Mouse (Mus musculus) MEL (cell line): ENCODE results near the gene Fbxw16. TPM values are rescaled to one million over a fixed set of nuclear protein-coding genes. Genes with fewer than 3 reads are reported as not detected.
"Not testable (repeated sequence)": the region's sequence is repeated elsewhere in the genome, so short reads cannot be mapped to it uniquely, and the experiment has no call there.

Experiments used
- DNase-seq: peaks from one replicate; pipeline ENCODE4 v3.0.0; 2011; ENCODE audit warnings: low read depth, low spot score
- H3K27ac ChIP-seq: 2 replicates; pipeline ENCODE4 v1.5.1; 2012; ENCODE audit warnings: low read depth, mild to moderate bottlenecking, control low read depth, low read length, moderate library complexity; ENCODE audit not compliant: control insufficient read depth
- H3K27me3 ChIP-seq, 2 experiments: fragments of 150-350 bp in 1 of 2; sonication (generic) in 1 of 2; 2 replicates each; pipeline ENCODE4 v1.6.1; 2012; ENCODE audit warnings: low read length in 2 of 2, mild to moderate bottlenecking in 2 of 2, improper control_type of control experiment in 1 of 2, moderate library complexity in 1 of 2; ENCODE audit not compliant: insufficient read depth in 2 of 2, control insufficient read depth in 1 of 2
- H3K36me3 ChIP-seq, 2 experiments: 2 replicates each; pipeline ENCODE4 v1.6.1; 2012 to 2014; ENCODE audit warnings: low read length in 2 of 2, improper control_type of control experiment in 1 of 2, inconsistent platforms in 1 of 2, mild to moderate bottlenecking in 1 of 2; ENCODE audit not compliant: insufficient read depth in 2 of 2, control insufficient read depth in 1 of 2
- H3K4me1 ChIP-seq, 2 experiments: fragments of 150-350 bp in 1 of 2; sonication (generic) in 1 of 2; 2 replicates each; pipeline ENCODE4 v1.6.1; 2012; ENCODE audit warnings: low read length in 2 of 2, improper control_type of control experiment in 1 of 2, mild to moderate bottlenecking in 1 of 2; ENCODE audit not compliant: insufficient read depth in 2 of 2, control insufficient read depth in 1 of 2
- H3K4me3 ChIP-seq, 2 experiments: fragments of 150-350 bp in 1 of 2; sonication (generic) in 1 of 2; 2 replicates each; pipeline ENCODE4 v1.5.1; 2012; ENCODE audit warnings: low read depth in 2 of 2, low read length in 2 of 2, mild to moderate bottlenecking in 2 of 2, moderate library complexity in 2 of 2, control low read depth in 1 of 2, improper control_type of control experiment in 1 of 2; ENCODE audit not compliant: control insufficient read depth in 1 of 2, insufficient read depth in 1 of 2
- H3K79me2 ChIP-seq: 2 replicates; pipeline ENCODE4 v1.6.1; 2012; ENCODE audit warnings: mild to moderate bottlenecking, low read length, moderate library complexity; ENCODE audit not compliant: control insufficient read depth, poor library complexity, insufficient read depth
- H3K9ac ChIP-seq: 2 replicates; pipeline ENCODE4 v1.6.1; 2012; ENCODE audit warnings: low read depth, mild to moderate bottlenecking, control low read depth, low read length, moderate library complexity; ENCODE audit not compliant: control insufficient read depth, poor library complexity, severe bottlenecking
- H3K9me3 ChIP-seq: fragments of 150-350 bp; sonication (generic); replicated peaks from 2 replicates; pipeline ENCODE4 v1.6.1; 2012; ENCODE audit warnings: mild to moderate bottlenecking, low read length, improper control_type of control experiment, moderate library complexity; ENCODE audit not compliant: insufficient read depth
- POLR2AphosphoS2 ChIP-seq: IDR thresholded peaks from 2 replicates; pipeline ENCODE4 v1.6.1; 2011; ENCODE audit warnings: low read length, improper control_type of control experiment
- ZC3H11A ChIP-seq: IDR thresholded peaks from 2 replicates; pipeline ENCODE4 v1.6.1; 2012; ENCODE audit warnings: low read depth, mild to moderate bottlenecking, inconsistent platforms, low read length, improper control_type of control experiment
- polyA plus RNA-seq, 2 experiments: library from polyadenylated mRNA; stranded (reverse) in 1 of 2; unstranded in 1 of 2; fragments of >175 nt in 1 of 2; fragments of >200 nt in 1 of 2; gene quantifications; 2 replicates each; pipeline versions ENCODE4 v1.2.1 to v1.2.4; 2012; ENCODE audit warnings: low replicate concordance in 2 of 2, low read depth in 1 of 2; ENCODE audit not compliant: insufficient read length in 2 of 2, insufficient read depth in 1 of 2, missing spikeins in 1 of 2
- total RNA-seq: library from RNA; depleted of rRNA; stranded (reverse); fragments of 300-350 nt; gene quantifications from 2 replicates; pipeline ENCODE4 v1.2.3, GENCODE M21; 2012; rRNA removed

Fbxw16 gene
- total and polyA plus RNA-seq, 3 experiments: not detected

DNA sequence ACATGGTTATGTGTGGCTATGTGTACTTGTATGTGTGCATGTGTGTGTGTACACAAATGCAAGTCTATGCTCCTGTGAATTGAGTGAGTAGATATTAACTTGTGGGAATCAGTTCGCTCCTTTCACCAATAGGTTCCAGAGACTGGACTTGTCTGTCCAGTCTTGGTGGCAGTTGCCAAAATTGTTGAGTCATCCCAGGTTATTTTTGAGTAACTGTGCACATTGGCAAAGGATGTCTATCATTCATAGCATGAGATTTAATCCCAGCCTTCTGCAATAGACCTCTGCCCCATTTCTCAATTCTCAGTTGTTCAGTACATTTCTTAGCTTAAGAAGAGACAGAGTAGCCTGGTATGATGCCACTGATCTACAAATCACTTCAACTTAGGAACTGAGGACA is 16.0 kb downstream of the Fbxw16 start (continued):
- TF ChIP-seq POLR2AphosphoS2: no peak
- TF ChIP-seq ZC3H11A: no peak

DNA sequence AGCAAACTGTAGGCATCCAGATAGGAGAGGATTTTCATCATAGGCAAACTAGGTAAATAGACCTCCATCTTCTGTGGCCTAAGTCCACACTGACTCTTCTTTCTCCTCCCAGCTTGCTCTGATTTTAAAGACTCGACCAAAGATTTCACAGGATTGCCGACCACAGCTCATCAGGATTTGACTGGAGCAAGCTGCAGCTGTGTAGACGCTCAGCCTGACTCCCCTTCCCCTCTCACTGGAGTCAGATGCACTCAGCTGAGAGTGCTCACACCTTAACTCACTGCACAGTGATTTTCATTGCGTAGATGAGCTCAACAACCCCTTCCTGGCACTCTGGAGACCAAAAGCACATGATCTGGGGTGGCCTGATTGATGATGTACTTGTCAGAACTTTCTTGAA is 44.7 kb downstream of the Fbxw16 start, which contains the start of gene Fbxw22:
TSS of gene Fbxw22 (minus strand) at position 101 of the 400 bp plus-strand sequence.
- not testable (repeated sequence) for H3K27me3 ChIP-seq, H3K36me3 ChIP-seq, DNase-seq, H3K79me2 ChIP-seq, H3K9me3 ChIP-seq, H3K4me3 ChIP-seq, H3K4me1 ChIP-seq, H3K9ac ChIP-seq, H3K27ac ChIP-seq

Other genes with a start within 250 kb of the Fbxw16 start
- gene Fbxw20, start 214.4 kb downstream of the Fbxw16 start, total RNA-seq: not detected in 2 replicates
- not detected for gene Fbxw20, start 214.4 kb downstream of the Fbxw16 start, polyA plus RNA-seq
- gene Fbxw14, start 161.5 kb downstream of the Fbxw16 start, total RNA-seq: not detected in 2 replicates
- gene Fbxw14, start 161.5 kb downstream of the Fbxw16 start, polyA plus RNA-seq: not detected
- gene Fbxw28, start 109.5 kb downstream of the Fbxw16 start, total RNA-seq: not detected in 2 replicates
- not detected for gene Fbxw28, start 109.5 kb downstream of the Fbxw16 start, polyA plus RNA-seq
- gene Fbxw22, start 44.8 kb downstream of the Fbxw16 start, total RNA-seq: not detected in 2 replicates
- not detected for gene Fbxw22, start 44.8 kb downstream of the Fbxw16 start, polyA plus RNA-seq
- not detected in 2 replicates for gene Fbxw19, start 46.7 kb upstream of the Fbxw16 start, total RNA-seq
- gene Fbxw19, start 46.7 kb upstream of the Fbxw16 start, polyA plus RNA-seq: not detected
- not detected in 2 replicates for gene Fbxw15, start 119.1 kb upstream of the Fbxw16 start, total RNA-seq
- not detected for gene Fbxw15, start 119.1 kb upstream of the Fbxw16 start, polyA plus RNA-seq
- not detected in 2 replicates for gene Fbxw24, start 176.9 kb upstream of the Fbxw16 start, total RNA-seq
- gene Fbxw24, start 176.9 kb upstream of the Fbxw16 start, polyA plus RNA-seq: not detected
- gene Fbxw25, start 215.5 kb upstream of the Fbxw16 start, total RNA-seq: not detected in 2 replicates
- not detected for gene Fbxw25, start 215.5 kb upstream of the Fbxw16 start, polyA plus RNA-seq